Mouse (Mus musculus) CD4-positive, CD25-positive, alpha-beta regulatory T cell, adult 2 months (primary cell): Measurements from ENCODE around the gene Adprh.
"Not testable (repeated sequence)": the region's sequence is repeated elsewhere in the genome, so short reads cannot be mapped to it uniquely, and the experiment has no call there.

Experiments
- DNase-seq: peaks from one replicate; pipeline ENCODE4 v3.0.0-alpha.2; 2012; ENCODE audit warnings: low read depth, low spot score

Adprh gene

DNA sequence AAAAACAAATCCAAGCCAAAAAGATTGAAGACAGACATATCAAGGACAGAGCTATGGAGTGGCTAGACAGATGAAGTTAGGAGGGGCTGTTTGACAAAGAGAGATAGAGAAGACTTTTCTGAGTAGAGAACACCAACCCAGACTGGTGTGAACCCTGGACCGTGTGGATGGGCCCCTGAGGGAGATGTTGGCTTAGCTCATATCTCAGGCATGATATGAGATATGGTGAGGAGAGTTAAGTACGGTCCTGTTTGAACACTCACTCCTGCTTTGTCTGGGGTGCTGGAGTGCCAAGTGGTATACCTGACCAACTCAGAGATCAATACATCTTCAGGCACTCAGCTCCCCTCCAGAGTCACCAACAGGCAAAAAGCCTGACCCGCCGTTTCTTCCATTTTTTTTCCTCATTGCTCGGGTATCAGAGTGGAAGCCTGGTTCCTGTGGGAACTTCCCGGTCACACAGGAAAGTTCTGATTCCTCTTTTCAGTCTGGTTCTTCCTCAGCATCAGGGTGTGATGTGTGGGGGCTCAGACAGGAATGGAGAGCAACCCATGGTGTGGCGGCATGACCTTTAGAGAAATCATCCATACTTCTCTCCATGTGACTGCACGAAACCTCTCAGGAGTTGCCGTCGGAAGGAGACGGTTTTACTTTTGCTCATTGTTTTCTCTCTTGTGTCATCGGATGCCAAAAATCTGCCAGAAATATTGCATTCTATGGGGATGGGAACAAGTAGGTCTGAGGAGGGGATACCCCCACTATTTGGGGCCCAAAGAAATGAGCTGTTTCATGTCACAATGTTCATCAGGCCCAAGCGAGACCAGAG is 14.8 kb upstream of the Adprh start:
- DNase-seq = no peak

DNA sequence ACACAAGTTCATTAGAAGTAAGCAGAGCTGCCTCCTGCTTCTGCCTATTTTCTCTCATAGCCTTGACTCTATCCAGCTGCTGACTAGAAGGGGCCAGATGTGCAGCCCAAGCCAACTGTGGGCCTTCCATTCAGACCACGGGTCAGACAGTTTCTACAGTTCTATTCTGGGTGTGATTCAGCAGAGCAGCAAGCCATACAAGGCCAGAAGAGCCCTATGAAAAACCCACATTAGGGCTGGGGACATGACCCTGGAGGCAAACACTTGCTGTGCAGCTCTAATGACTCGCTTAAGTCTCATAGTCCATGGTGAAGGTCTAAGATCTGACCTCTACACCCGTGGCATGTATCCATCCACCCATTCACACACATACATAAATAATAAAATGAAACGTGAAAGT is 13.6 kb upstream of the Adprh start:
- no peak for DNase-seq

DNA sequence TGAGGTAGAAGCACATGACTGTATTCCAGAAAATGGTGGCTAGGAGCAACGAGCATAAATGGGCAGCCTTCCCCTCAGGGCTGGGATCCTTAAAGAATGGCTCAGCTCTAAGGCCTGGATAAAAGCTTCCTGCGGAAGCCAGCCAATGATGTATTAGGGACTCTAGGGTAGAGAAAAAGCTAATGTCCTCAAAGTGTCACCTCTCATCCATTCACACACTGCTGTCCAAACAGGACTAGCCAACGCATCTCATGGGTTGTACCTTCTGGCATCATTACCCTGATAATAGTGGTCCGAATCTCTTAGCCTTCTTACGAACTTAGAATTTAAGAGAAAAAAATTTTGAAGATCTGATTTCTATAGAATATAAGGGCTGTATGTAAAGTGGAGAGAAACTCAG is 10.8 kb upstream of the Adprh start:
- DNase-seq = no peak

- no peak for DNase-seq
These were observed 9.7 kb upstream of the Adprh start for GRCm38 (mm10) chr16:38462161-38462560.

- DNase-seq = no peak
These were observed 9.2 kb upstream of the Adprh start for GRCm38 (mm10) chr16:38461749-38462148.

DNA sequence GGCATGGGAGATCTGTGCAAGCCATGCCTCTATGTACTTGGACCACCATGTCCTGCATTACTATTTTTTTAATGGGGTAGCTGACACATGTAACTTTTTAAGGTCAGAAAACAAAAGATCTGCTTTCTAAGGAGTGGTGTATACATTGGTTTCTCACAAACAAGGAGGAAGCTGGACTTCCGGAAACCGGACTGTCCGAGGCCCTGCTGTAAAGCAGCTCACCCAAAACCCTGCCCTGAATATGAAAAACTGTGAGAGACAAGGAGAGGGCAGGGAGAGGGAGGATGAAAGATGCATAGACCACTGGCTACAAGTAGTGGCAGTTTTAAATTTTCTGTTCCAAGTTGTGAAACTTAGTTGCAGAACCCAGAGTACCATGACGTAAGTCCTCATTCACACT is 7.5 kb upstream of the Adprh start:
- no peak for DNase-seq

GRCm38 (mm10) chr16:38458600-38459280 is 6.2 kb upstream of the Adprh start:
- peak; percentile 45 for DNase-seq

- DNase-seq = peak; percentile 42
These were observed 4.5 kb upstream of the Adprh start for GRCm38 (mm10) chr16:38456812-38457567.

GRCm38 (mm10) chr16:38455511-38456418 is 3.3 kb upstream of the Adprh start, which contains the start of gene Cd80:
Cd80 (plus strand) TSS chr16:38455561.
- no peak for DNase-seq

GRCm38 (mm10) chr16:38454533-38455254 is 2.2 kb upstream of the Adprh start:
- DNase-seq = no peak

- no peak for DNase-seq
These were observed 1.4 kb upstream of the Adprh start for GRCm38 (mm10) chr16:38453952-38454351.

- no peak for DNase-seq
These were observed 675 bp upstream of the Adprh start for GRCm38 (mm10) chr16:38453203-38453553.

DNA sequence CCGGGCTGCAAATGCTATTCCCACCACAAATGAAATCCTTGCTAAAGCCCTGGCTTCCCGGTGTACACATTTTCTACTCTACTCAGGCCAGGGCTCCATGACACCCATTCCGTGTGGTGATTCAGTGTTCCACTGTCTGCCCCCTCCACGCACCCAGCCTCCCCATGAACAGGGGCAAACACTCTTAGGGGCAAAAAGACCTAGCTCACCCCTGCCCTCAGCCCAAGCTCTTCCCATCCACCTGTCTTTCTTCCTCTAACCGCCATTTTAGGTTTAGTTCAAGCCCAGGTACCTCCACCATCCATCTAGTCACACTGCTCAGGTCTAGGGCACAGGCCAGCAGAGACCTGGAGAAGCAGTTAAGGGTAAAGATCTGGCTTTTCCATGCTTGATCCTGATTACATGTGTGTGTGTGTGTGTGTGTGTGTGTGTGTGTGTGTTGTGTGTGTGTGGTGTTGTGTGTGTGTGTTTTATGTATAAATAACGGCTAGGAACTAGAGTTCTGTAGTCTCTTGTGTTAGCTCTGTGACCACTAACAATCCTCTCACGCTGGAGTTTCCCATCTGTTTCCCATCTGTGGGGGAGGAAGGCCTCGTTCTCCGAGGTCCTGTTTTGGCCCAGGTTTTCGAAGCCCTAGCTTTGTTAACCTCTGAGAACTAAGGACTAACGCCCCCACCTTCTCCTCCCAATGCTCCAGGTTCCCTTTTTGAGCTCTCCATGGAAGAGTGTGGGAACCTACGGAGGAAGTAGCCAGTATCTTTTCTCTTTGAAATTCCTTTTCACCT is 890 bp downstream of the Adprh start:
- DNase-seq = no peak

DNA sequence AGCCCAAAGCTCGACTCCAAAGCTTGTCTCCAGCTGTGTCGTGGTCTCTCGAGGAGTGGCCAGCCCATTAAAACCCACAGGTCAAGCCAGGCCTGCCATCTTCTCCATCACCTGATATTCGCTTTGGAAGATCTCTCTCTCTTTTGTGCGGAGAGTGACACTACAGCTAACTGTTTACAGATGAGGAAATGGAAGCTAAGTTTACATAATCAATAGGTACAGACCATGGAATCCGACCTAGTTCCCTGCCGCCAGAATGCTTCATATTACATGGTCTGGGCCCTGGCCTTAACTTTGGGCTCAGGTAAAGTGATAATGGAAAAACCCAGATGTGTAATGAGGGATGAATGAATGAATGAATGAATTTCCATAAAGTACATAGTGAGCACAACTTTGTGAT is 1.8 kb downstream of the Adprh start:
- no peak for DNase-seq

GRCm38 (mm10) chr16:38448458-38448857 is 4.0 kb downstream of the Adprh start:
- no peak for DNase-seq

DNA sequence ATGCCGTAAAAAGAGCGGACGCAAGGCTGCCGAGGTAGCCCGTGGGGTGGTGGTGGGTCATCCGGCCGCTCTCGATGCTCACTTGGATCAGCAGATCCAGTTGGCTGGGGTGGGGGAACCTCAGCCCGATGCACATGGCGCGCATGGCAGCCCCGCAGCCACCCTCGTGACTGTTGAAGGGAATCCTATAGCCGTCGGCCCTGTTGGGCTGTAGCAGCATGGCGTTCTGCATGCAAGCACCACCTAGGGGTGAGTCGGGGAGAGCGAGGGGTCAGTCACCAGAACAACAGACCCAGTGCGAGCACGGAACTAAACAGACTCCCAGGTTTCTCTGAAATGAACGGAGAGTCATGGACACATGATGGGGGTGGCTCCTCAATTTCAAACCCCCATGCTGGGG is 5.1 kb downstream of the Adprh start:
- DNase-seq = no peak

DNA sequence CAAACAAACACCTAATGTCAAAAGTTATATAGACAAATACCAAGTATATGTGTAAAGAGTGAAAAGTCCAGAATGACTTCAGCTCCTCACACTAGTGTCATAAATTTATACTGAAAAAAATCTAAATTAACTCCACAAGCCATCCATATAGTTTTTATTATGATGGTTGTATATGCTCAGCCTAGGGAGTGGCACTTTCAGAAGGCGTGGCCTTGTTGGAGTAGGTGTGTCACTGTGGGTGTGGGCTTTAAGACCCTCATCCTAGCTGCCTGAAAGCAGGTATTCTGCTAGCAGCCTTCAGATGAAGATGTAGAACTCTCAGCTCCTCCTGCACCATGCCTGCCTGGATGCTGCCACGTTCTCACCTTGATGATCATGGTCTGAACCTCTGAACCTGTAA is 6.4 kb downstream of the Adprh start:
- DNase-seq = not testable (repeated sequence)

- no peak for DNase-seq
These were observed 6.9 kb downstream of the Adprh start for GRCm38 (mm10) chr16:38445576-38445975.

DNA sequence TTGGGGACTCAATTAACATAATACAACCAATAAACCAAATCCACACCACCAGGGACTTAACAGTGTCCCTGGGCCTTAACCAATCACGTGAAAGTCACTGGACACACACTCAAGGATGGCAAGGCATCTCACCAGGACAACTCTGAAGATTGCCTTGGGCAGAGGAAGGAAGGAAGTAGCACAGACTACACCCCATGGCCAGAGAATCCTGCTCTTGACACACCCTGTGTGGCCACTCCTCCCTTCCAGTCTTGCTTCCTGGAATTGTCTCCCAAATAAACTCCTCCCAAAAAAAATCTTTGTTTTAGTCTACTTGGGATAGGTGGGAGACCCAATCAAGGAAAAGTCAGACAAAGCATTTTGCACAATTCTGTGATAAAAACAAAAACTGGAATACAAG is 7.5 kb downstream of the Adprh start:
- DNase-seq = no peak
